Mouse (Mus musculus) liver, postnatal 0 days (tissue): ENCODE results near the gene Mcemp1. TPM values are rescaled to one million over a fixed set of nuclear protein-coding genes. Genes with fewer than 3 reads are reported as not detected.
A peak's percentile ranks its signal among the peaks of the same experiment; 100 is the strongest.

ENCODE experiments used
- ATAC-seq: fragments of 200-750 bp; cut with Nextera tagmentation; 2 replicates; pipeline ENCODE4 v1.8.0; 2017; ENCODE audit warnings: mild to moderate bottlenecking, moderate library complexity
- DNase-seq: peaks from one replicate; pipeline ENCODE4 v3.0.0-alpha.2; 2016
- H3K27ac ChIP-seq: fragments of 300-500 bp; sonication (generic); 2 replicates; pipeline ENCODE4 v1.5.1; 2014; ENCODE audit warnings: antibody characterized with exemption, moderate library complexity, mild to moderate bottlenecking, low read depth
- H3K27me3 ChIP-seq: fragments of 300-500 bp; sonication (generic); 2 replicates; pipeline ENCODE4 v1.6.1; 2014; ENCODE audit warnings: low read length, control low read depth, mixed read lengths; ENCODE audit not compliant: insufficient read depth
- H3K36me3 ChIP-seq: fragments of 300-500 bp; sonication (generic); replicated peaks from 2 replicates; pipeline ENCODE4 v1.6.1; 2014; ENCODE audit warnings: mild to moderate bottlenecking, control low read depth, low read length, moderate library complexity, mixed read lengths; ENCODE audit not compliant: insufficient read depth
- H3K4me1 ChIP-seq: fragments of 300-500 bp; sonication (generic); 2 replicates; pipeline ENCODE4 v1.6.1; 2014; ENCODE audit warnings: antibody characterized with exemption, mild to moderate bottlenecking, control low read depth; ENCODE audit not compliant: insufficient read depth
- H3K4me2 ChIP-seq: fragments of 300-500 bp; sonication (generic); 2 replicates; pipeline ENCODE4 v1.6.1; 2014; ENCODE audit warnings: low read depth, mild to moderate bottlenecking, low read length, moderate library complexity, mixed read lengths
- H3K4me3 ChIP-seq: fragments of 300-500 bp; sonication (generic); 2 replicates; pipeline ENCODE4 v1.5.1; 2014; ENCODE audit warnings: low read depth, low read length
- H3K9ac ChIP-seq: fragments of 300-500 bp; sonication (generic); replicated peaks from 2 replicates; pipeline ENCODE4 v1.6.1; 2014; ENCODE audit warnings: mild to moderate bottlenecking, moderate library complexity
- H3K9me3 ChIP-seq: fragments of 300-500 bp; sonication (generic); 2 replicates; pipeline ENCODE4 v1.6.1; 2016; ENCODE audit warnings: mild to moderate bottlenecking, control low read depth, low read length, mixed read lengths
- CTCF ChIP-seq: sonication (generic); IDR thresholded peaks from 2 replicates; pipeline ENCODE4 v1.5.1; 2016; ENCODE audit warnings: antibody characterized with exemption, low read depth
- EP300 ChIP-seq: IDR thresholded peaks from 2 replicates; pipeline ENCODE4 v1.6.1; 2016; ENCODE audit warnings: antibody characterized with exemption, low read depth, mild to moderate bottlenecking
- whole genome bisulfite sequencing: fragments of 180-500 bp; shearing (Covaris S2); extraction: QIAGEN DNeasy Blood & Tissue Kit; methylation state at CpG from one replicate; pipeline ENCODE4 v1.1.7; 2014; ENCODE audit not compliant: insufficient replicate concordance; 5-methylcytosine and 5-hydroxymethylcytosine counted together
- polyA plus RNA-seq: library from polyadenylated mRNA; unstranded; fragments of >200 nt; fragmentation: Nextera tagmentation; extraction: Ambion mirVana; gene quantifications from 2 replicates; pipeline ENCODE4 v1.2.1, GENCODE M21; 2015

Gene Mcemp1
- polyA plus RNA-seq, 1 experiment from 2014 or later = 12.8 TPM

GRCm38 (mm10) chr8:3648990-3649389, 16.6 kb upstream of the Mcemp1 start:
- 38% methylated on average over 1 of the region's 1 CpGs for WGBS
- no peaks in the 10 kb centered on the region for H3K36me3 ChIP-seq
- peak overlapping the region; percentile 28 for H3K4me2 ChIP-seq
- no peaks in the 10 kb centered on the region for H3K27me3 ChIP-seq
- H3K4me1 ChIP-seq = no peaks in the 10 kb centered on the region; the same call in 1 of the 2 replicates
- ATAC-seq (peak; percentile 24), DNase-seq (no peak)
- TF ChIP-seq EP300 (no peak), CTCF (no peak)
- no peaks in the 10 kb centered on the region for H3K9me3 ChIP-seq
- no peak overlapping the region for H3K4me3 ChIP-seq
- no peak overlapping the region for H3K9ac ChIP-seq
- H3K27ac ChIP-seq = 0 out of 2 replicates have a peak overlapping the region, but pooled peaks have one; percentile 68

GRCm38 (mm10) chr8:3652845-3653244, 12.7 kb upstream of the Mcemp1 start:
- 31% methylated on average over 3 of the region's 3 CpGs for WGBS
- H3K27me3 ChIP-seq = no peaks in the 10 kb centered on the region
- H3K9me3 ChIP-seq = no peaks in the 10 kb centered on the region

GRCm38 (mm10) chr8:3654726-3655508, 10.6 kb upstream of the Mcemp1 start:
- WGBS = 69% methylated on average over 11 of the region's 11 CpGs
- no peaks in the 10 kb centered on the region for H3K27me3 ChIP-seq
- no peak overlapping the region for H3K4me3 ChIP-seq
- H3K36me3 ChIP-seq = no peaks in the 10 kb centered on the region
- no peaks in the 10 kb centered on the region for H3K9me3 ChIP-seq
- no peak overlapping the region for H3K27ac ChIP-seq
- no peaks in the 10 kb centered on the region for H3K4me1 ChIP-seq
- H3K4me2 ChIP-seq = no peak overlapping the region
- H3K9ac ChIP-seq = no peak overlapping the region
- TF ChIP-seq CTCF = no peak
- TF ChIP-seq EP300 = no peak
- ATAC-seq (no peak), DNase-seq (no peak)

More at GRCm38 (mm10) chr8:3652845-3653244, 12.7 kb upstream of the Mcemp1 start:
- H3K4me2 ChIP-seq = no peak overlapping the region
- H3K9ac ChIP-seq = no peak overlapping the region
- DNase-seq (no peak), ATAC-seq (no peak)
- no peaks in the 10 kb centered on the region for H3K4me1 ChIP-seq
- no peak for TF ChIP-seq EP300
- no peak for TF ChIP-seq CTCF
- H3K4me3 ChIP-seq = no peak overlapping the region
- no peaks in the 10 kb centered on the region for H3K36me3 ChIP-seq
- H3K27ac ChIP-seq = no peak overlapping the region

- Histone ChIP-seq H3K9ac (no peak within 1 kb of the TSS), H3K4me1 (no peaks in the 10 kb centered on the region), H3K9me3 (no peaks in the 10 kb centered on the region), H3K27me3 (no peaks in the 10 kb centered on the region), H3K36me3 (no peaks in the 10 kb centered on the region), H3K4me2 (no peak within 1 kb of the TSS), H3K4me3 (no peak within 1 kb of the TSS), H3K27ac (no peak within 1 kb of the TSS)
- DNase-seq = no peak
- ATAC-seq = no peak
- TF ChIP-seq EP300 = no peak
- TF ChIP-seq CTCF = no peak
- WGBS = 66% methylated on average over 3 of the region's 3 CpGs
These were observed 10.0 kb upstream of the Mcemp1 start, which contains the start of gene Retn for GRCm38 (mm10) chr8:3655526-3655925. TSS of gene Retn (plus strand) at chr8:3655770.

- WGBS = 30% methylated on average over 7 of the region's 7 CpGs
- no peak overlapping the region for H3K4me2 ChIP-seq
- H3K4me3 ChIP-seq = no peak overlapping the region
- no peak for TF ChIP-seq EP300
- TF ChIP-seq CTCF = no peak
- H3K4me1 ChIP-seq = no peaks in the 10 kb centered on the region
- ATAC-seq = no peak
- H3K27me3 ChIP-seq = no peaks in the 10 kb centered on the region
- no peak overlapping the region for H3K27ac ChIP-seq
- DNase-seq = no peak
- H3K36me3 ChIP-seq = no peaks in the 10 kb centered on the region
- no peak overlapping the region for H3K9ac ChIP-seq
- no peaks in the 10 kb centered on the region for H3K9me3 ChIP-seq
These were observed 8.7 kb upstream of the Mcemp1 start for GRCm38 (mm10) chr8:3656725-3657381.

- Histone ChIP-seq H3K9ac (no peak overlapping the region), H3K27me3 (no peaks in the 10 kb centered on the region), H3K4me3 (no peak overlapping the region), H3K27ac (peak overlapping the region; percentile 70; the same call in 1 of the 2 replicates), H3K4me1 (no peaks in the 10 kb centered on the region), H3K9me3 (no peaks in the 10 kb centered on the region), H3K36me3 (no peaks in the 10 kb centered on the region), H3K4me2 (peak overlapping the region; percentile 26; the same call in 1 of the 2 replicates)
- TF ChIP-seq CTCF (no peak), EP300 (no peak)
- DNase-seq (no peak), ATAC-seq (no peak)
- WGBS = 47% methylated on average over 8 of the region's 8 CpGs
These were observed 4.7 kb upstream of the Mcemp1 start for GRCm38 (mm10) chr8:3660889-3661288.
